Mouse (Mus musculus) layer of hippocampus, postnatal 25 days (tissue): ENCODE measurements at regions not wholly inside any gene's neighbourhood (a gene's known extent, or its start where the extent isn't known, plus 50 kb on each side); places are given as distances from the start of the nearest gene placed in this dataset.

ENCODE experiments used
- DNase-seq, 2 experiments: peaks; one replicate each; pipeline ENCODE4 v3.0.0; 2022; ENCODE audit warnings: mixed read lengths in 2 of 2, low spot score in 1 of 2; ENCODE audit errors: extremely low spot score in 1 of 2

DNA sequence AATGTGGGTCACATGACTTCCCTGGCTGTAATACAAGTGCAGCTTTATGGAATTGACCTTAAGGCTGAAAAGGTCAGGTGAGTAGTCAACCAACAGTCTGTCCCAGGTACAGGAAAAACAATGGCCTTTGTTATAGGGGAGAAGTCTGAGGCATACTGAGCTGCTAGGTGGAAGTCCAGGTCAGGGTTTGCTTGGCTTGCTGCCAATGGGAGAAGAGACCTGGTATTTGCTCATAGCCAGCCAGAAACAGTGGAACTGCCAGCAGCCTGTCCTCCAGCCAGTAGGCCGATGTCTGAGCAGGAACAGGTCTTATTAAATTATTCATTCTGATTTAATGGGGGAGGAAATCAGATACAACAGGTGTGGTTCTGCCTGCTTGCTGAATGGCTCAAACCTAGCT, 55.6 kb upstream of the Arhgap5 start:
- no peak for DNase-seq

DNA sequence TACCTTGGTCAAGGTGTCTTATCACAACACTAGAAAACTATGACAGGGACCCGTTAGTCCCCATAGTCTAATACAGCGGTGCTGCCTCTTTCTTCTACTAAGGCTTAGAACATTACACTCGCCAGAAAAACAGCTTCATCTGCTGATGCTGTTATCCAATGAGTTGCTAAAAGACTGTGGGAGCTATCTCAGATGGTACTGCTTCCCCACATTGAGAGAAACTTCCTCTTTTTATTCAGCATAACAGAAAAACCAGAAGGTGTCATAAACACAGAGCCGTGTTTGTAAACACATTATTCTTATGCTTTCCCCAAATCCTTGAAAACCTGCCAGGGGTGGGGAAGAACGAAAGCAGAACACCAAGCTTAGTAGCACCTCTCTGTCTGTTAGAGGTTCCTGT, 49.9 kb upstream of the Arhgap5 start:
- DNase-seq, result no peak
